Mouse (Mus musculus) brown adipose tissue, adult 24 weeks (tissue): Measurements from ENCODE around the gene Ak3. TPM values are rescaled to one million over a fixed set of nuclear protein-coding genes. Genes with fewer than 3 reads are reported as not detected.
A peak's percentile ranks its signal among the peaks of the same experiment; 100 is the strongest.

Experiments
- H3K27ac ChIP-seq: fragments of 200-500 bp; replicated peaks from 2 replicates; pipeline ENCODE4 v1.5.1; 2012; ENCODE audit warnings: low read depth, mild to moderate bottlenecking, low read length
- H3K4me1 ChIP-seq: fragments of 200-500 bp; 2 replicates; pipeline ENCODE4 v1.6.1; 2012; ENCODE audit warnings: low read length, mixed read lengths; ENCODE audit not compliant: control insufficient read depth, insufficient read depth, insufficient read length
- H3K4me3 ChIP-seq: fragments of 200-500 bp; 2 replicates; pipeline ENCODE4 v1.5.1; 2012; ENCODE audit warnings: low read depth, mild to moderate bottlenecking, low read length, moderate library complexity; ENCODE audit not compliant: insufficient read depth
- polyA plus RNA-seq: library from polyadenylated mRNA; stranded (reverse); fragments of >200 nt; gene quantifications from 2 replicates; pipeline ENCODE4 v1.2.4, GENCODE M21; 2012; ENCODE audit not compliant: missing spikeins, insufficient read depth, insufficient read length

Gene Ak3
- 328 and 347 TPM in 2 replicates for polyA plus RNA-seq

DNA sequence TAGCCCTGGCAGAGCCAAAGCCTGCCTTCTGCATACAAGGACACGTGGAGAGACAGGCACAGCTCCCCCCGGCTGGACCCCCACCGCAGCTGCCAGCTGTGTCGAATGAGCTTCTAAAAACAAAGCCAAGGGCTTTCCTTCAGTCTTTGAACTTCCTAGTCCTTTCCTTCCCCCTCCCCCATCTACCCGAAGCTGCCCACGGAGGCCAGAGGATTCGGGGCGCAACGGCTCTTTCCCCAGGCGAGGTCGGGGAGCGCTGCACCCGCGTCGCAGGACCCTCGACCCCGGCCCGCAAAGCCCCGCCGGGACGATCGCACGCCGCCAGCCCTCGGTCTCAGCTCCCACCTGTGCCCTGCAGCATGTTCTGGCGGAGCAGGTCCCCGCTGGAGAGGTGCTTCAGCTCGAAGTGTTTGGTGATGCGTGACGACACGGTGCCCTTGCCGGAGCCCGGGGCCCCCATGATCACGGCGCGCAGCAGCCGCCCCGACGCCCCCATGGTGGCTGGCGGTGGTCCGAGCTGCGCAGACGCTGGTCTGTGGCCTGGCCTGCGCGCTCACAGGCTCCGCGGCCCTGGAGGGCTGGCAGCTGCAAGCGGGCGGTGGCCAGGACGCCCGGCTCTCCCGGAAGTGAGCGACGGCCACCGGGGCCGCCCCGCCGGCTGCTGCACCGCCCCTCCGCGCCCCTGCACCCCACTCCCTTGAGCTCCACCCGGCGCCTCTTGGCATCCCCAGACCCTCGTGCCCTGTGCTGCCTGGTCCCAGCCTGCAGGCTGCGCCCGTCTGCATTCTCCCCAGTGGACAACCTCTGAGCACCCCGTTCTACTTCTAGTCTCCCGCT, at the start of gene Ak3:
TSS of gene Ak3 (minus strand) at position 628 of the 837 bp plus-strand sequence.
- H3K4me3 ChIP-seq, result peak within 1 kb of the TSS; percentile 99
- peaks cover 12% of the 10 kb centered on the region for H3K4me1 ChIP-seq
- peak within 1 kb of the TSS; percentile 85 for H3K27ac ChIP-seq

DNA sequence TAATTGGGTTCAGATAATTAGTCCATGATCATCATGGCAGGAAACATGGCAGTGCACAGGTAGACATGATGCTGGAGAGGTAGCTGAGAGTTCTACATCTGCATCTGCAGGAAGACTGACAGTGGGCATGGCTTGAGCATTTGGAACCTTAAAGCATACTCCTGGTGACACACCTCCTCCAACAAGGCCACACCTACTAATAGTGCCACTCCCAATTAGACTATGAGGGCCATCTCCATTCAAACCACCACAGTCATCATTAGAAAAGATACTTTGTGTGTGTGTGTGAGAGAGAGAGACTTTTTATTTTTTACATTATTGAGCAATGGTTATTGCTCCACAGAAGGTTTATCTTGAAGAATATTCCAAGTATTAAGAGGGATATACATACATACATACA, 44.4 kb upstream of the Ak3 start:
- H3K27ac ChIP-seq, result no peak overlapping the region
- no peaks in the 10 kb centered on the region for H3K4me1 ChIP-seq
- no peak overlapping the region for H3K4me3 ChIP-seq

DNA sequence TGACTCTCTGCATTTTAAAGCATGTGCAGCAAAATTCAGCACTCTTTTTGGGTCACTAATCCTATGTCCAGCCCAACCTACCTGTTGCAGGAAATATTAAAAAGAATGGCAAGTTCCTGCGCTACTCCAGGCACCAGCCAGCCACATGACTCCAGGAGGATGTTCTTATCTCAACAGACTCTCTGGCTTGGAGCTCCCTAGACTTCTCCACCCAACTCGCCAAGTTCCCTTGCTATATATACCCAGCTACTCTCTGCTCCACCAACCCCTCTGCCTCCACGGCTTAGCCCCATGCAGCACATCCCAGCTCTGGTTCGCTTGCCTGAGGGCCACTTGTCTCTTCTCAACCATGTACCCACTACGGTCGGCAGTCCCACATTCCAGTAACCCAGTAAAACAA, 40.9 kb upstream of the Ak3 start:
- Histone ChIP-seq H3K4me1 (no peaks in the 10 kb centered on the region), H3K4me3 (no peak overlapping the region), H3K27ac (no peak overlapping the region)

DNA sequence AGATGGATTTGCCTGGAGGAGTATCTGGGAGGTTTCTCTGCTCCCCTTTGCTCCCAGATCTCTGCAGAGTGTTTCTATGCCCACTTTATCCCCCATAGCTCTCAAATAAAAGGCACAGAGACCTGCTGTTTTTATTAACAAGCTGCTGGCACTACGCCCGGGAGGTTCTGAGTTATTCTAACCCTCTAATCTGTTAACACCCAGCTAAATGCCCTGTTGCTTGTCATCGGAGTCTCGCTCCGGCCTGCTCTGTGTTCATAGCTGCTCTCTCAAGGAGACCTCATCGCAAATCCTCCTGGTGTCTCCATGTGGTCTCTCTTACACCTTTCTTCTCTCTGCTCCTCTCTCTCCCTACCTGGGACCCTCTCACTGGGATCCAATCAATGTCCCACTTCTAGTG, 27.0 kb upstream of the Ak3 start:
- Histone ChIP-seq H3K4me1 (no peaks in the 10 kb centered on the region), H3K4me3 (no peak overlapping the region), H3K27ac (no peak overlapping the region)

DNA sequence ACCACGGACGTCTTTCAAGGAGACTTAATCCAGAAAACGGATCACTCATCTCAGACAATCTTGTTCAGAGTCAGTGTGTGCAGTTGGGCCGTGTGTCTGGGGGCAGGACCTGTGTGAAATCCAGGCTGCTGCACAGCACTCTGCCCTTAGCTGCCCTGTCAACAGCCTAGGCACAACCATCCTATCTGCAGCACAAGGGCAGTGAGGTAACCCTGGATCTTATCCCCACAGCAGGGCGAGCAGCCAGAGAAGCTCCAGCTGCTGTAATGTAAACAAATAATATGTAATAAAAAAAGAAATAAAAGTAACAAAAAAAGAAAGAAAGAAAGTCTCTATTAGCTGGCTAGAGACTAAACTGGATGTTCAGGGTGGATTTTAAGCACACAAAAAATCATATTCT, 21.4 kb upstream of the Ak3 start:
- no peak overlapping the region for H3K4me3 ChIP-seq

DNA sequence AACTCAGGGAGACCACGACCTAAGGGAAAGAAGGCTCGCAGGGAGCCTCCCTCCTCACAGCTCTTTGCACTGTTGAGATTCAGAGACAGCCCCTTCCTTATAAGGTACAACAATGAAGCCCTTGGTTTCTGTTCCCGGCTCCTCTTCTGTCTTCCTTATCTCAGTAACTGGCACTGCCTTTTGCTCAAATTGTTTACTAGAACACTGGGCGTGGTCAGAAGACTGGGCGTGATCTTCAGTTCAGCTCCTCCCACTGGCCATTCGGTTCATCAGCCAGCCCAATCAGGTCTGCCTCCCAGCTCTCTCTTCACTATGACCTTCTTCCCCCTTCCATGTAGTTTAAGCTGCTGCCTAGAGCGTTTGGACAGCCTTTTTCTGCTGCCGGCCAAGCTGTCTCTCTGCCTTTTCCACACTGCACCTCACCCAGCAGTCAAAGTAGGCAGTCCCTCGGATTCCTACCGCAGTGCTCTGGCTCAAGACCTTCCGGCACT, 19.3 kb upstream of the Ak3 start:
- peaks cover 2% of the 10 kb centered on the region; the same call in 1 of the 2 replicates for H3K4me1 ChIP-seq
- peak overlapping the region; percentile 50 for H3K4me3 ChIP-seq
- peak overlapping the region; percentile 69 for H3K27ac ChIP-seq

More for the DNA sequence above, 21.4 kb upstream of the Ak3 start:
- no peak overlapping the region for H3K27ac ChIP-seq
- H3K4me1 ChIP-seq, result peaks cover 2% of the 10 kb centered on the region; the same call in 1 of the 2 replicates

DNA sequence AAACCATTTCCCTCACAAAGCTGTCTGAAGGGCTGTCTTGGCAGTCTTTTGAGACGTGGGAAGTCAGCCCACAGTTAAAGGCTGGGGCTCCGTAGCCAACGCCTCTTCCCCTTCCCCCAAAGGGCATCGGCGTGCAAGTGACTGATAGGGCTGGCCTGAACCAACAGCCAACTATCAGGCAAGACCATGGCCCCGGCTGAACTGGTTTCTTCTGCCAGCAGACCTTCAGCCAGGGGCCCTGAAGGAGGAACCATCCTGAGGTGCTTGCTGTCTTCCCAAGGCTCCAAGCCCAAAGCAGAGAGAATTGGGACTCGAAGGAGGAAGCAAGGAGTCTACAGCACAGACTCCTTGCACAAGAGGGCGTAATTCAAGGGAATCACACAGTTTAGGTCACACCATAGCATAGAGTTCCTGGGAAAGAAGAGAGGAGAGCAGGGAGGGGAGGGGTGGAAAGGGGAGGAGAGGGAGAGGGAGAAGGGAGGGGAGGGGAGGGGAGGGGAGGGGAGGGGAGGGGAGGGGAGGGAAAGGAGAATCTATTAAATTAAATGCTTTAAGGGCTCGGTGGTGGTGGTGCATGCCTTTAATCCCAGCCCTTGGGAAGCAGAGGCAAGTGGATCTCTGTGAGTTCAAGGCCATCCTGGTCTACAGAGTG, 16.8 kb upstream of the Ak3 start:
- H3K4me3 ChIP-seq, result peak overlapping the region; percentile 42
- peaks cover 2% of the 10 kb centered on the region; the same call in 1 of the 2 replicates for H3K4me1 ChIP-seq
- peak overlapping the region; percentile 63 for H3K27ac ChIP-seq

DNA sequence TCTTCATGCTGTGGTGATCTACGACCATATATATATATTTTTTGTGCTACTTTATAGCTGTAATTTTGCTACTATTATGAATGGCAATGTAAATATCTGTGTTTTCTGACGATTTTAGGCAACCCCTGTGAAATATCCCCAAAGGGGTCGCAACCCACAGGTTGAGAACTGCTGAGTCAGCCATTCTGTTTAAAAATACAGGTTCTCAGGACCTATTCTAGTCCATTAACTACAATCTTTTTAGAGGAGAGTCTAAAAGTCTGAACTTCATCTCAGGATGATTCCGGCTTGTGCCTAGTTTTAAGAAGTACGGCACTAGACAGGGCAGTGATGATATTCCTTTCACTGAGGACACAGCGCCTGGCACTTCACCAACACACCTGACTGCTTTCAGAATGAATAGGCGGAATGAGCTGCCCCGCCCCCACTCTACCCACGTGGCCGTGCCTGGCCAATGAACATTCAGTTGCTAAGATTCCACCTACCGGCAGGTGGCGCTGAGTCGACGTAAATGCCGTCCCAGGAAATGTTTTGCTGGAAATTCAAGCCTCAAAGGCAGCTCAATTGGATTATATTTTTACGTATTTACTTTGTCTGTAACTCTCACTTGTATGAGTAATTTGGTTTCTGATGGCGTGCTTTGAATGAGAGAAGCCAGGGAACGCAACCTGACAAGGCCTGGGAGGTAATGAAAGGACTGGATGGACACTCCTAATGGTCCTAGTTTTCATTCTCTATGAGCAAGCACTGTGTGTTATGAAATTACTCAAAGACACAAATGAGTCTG, 16.0 kb upstream of the Ak3 start:
- peak overlapping the region; percentile 63 for H3K27ac ChIP-seq
- H3K4me1 ChIP-seq, result 0 out of 2 replicates have a peak, but pooled peaks cover 2% of the 10 kb centered on the region
- peak overlapping the region; percentile 42 for H3K4me3 ChIP-seq

DNA sequence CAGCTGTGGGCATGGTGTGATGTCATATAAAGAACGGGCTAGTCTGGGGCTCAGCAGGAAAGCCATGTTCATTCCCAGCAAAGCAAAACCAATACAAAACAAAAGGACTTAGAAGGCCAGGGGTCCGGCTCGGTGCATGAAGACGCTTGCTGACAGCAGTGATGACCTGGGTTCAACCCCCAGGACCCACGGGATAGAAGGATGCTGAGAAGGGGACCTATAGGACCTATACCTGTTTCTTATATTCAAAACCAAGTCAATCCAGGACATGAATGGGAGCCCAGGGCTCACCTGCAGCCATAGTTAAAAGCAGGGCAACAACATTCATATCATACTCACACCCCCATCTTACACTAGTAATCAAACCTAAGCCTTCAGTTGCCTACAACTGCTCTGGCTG, 15.2 kb upstream of the Ak3 start:
- Histone ChIP-seq H3K27ac (no peak overlapping the region), H3K4me3 (no peak overlapping the region), H3K4me1 (0 out of 2 replicates have a peak, but pooled peaks cover 2% of the 10 kb centered on the region)

DNA sequence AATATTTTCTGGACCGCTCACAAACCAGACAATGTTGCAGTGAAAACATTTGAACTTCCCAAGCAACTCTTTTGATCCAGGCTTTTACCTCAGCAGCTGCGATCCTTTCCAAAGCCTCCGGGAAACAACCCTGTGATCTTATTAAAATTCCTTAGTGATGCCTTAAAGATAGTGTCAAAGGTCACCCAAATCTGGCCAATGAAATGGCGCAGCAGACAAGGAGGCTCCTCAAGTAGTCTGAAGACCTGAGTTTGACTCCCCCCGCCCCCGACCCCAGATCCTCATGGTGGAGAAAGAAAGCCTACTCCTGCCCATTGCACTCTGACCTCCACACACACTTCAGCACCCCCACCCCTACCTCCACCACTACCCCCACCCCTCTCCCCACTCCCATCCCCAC, 12.5 kb upstream of the Ak3 start:
- Histone ChIP-seq H3K4me3 (no peak overlapping the region), H3K4me1 (0 out of 2 replicates have a peak, but pooled peaks cover 2% of the 10 kb centered on the region), H3K27ac (no peak overlapping the region)

DNA sequence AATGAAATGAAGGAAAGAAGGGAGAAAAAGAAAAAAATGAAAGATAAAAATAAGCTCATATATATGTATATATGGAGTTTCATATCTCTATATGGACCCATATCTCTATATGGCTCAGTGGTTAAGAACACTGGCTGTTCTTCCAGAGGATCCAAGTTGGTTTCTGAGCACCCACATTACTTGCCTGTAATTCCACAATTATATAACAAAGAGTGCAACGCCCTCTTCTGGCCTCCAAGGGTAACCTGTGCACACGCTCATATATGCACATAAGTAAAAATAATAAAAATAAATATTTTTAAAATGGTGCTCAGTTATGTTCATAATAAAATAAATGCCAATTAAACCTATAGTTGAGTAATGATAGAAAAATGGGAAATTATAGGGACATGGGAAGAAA, 11.9 kb upstream of the Ak3 start:
- H3K27ac ChIP-seq, result no peak overlapping the region
- no peak overlapping the region for H3K4me3 ChIP-seq
- 0 out of 2 replicates have a peak, but pooled peaks cover 2% of the 10 kb centered on the region for H3K4me1 ChIP-seq

DNA sequence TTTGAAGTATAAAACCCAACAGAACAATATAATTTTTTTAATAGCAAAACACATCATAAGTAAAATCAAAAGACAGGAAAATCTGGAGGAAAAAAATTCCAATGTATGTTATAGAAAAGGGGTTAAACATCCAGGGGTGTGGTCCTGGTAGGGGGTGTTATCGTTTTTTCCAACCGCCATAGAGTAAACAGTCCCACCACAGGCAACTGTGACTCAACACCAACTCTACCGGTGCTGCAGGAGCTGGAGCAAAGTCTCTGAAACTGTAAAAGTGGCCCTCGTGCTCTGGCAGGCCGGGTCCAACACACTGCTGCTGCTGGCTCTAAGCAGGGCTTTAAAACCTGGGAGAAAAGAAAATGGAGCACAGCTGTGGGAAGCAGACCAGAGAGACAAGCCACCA, 11.0 kb upstream of the Ak3 start:
- Histone ChIP-seq H3K4me3 (no peak overlapping the region), H3K27ac (no peak overlapping the region), H3K4me1 (no peaks in the 10 kb centered on the region)

DNA sequence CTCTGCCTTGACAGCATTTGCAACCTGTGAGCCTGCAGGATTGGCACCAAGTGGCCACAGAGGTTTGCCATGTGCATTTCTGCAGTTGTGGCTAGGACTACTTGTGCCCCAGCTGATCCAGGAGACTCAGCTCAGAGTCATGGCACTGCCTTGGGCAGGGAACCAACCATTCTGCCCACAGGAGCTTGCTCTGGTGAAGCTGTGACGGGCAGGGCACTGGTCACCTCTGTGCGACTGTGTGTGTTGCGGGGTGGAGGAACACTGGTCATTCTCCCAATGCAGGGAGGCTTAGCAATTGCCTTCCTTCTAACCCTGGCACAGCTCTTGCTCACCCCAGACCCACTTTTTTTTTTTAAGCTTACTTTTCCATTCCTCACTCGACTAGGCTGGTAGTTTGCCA, 7.7 kb upstream of the Ak3 start:
- Histone ChIP-seq H3K27ac (no peak overlapping the region), H3K4me1 (no peaks in the 10 kb centered on the region), H3K4me3 (no peak overlapping the region)

DNA sequence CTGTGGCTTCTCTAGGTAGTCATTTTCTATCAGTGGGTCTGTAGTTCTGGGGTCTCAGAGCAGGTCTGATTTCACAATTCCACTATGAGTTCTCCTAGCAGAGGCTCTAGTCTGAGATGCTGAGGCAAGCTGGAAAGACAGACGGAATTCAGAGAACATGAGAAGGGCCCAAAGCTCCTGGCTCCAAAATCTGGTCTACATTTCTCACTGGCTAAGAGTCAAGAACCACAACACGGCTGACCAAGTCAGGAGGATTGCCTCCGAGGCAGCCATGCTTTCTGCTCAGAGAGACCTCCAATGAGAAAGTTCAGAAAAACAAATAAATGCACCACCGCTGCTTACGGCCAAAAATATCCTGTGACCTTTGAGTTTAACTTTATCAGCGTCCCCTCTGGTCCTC, 6.8 kb upstream of the Ak3 start:
- Histone ChIP-seq H3K27ac (no peak overlapping the region), H3K4me1 (no peaks in the 10 kb centered on the region), H3K4me3 (no peak overlapping the region)

DNA sequence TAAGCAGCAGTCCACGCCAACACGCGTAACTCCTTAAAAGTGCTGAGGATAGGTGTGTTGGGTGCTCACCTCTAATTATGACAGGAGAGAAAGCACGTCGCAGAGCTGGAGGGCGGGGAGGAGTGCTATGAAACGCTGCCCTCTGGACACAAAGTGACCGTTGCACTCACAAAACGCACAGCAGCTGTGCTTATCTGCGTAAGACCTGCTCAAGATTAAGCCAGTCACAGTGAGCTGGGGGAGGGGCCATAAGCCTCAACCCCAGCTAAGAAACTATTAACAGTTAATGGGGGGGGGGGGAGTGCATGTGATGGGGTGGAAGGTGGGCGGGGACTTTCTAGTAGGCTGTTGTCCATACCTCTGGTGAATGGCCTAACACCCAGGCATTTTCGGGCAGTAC, 5.0 kb upstream of the Ak3 start:
- Histone ChIP-seq H3K27ac (no peak overlapping the region), H3K4me3 (no peak overlapping the region), H3K4me1 (peaks cover 6% of the 10 kb centered on the region; the same call in 1 of the 2 replicates)
